Mouse (Mus musculus): ENCODE data around the gene Gm6121. TPM values are rescaled to one million over a fixed set of nuclear protein-coding genes. Genes with fewer than 3 reads are reported as not detected.

The Gm6121 gene
- polyA plus RNA-seq (2014; fragmentation: Illumina TruSeq; extraction: RNeasy Lipid Tissue Mini Kit (QIAGEN cat#74804); ENCODE audit: low read depth, low replicate concordance) = not detected

GRCm38 (mm10) chrX:26935597-26935996, at the start of gene Gm6121:
Gene Gm6121 (minus strand): TSS chrX:26935697.

Other genes with a start within 250 kb of the Gm6121 start
- not detected for gene Gm14525, start 233.1 kb downstream of the Gm6121 start, polyA plus RNA-seq (2014; fragmentation: Illumina TruSeq; extraction: RNeasy Lipid Tissue Mini Kit (QIAGEN cat#74804); ENCODE audit: low read depth, low replicate concordance)

Data from heart, adult 10 weeks (tissue).